Mouse (Mus musculus): ENCODE results near the gene Acat2. TPM values are rescaled to one million over a fixed set of nuclear protein-coding genes. Genes with fewer than 3 reads are reported as not detected.
A peak's percentile ranks its signal among the peaks of the same experiment; 100 is the strongest.
"Not testable (repeated sequence)": the region's sequence is repeated elsewhere in the genome, so short reads cannot be mapped to it uniquely, and the experiment has no call there.

Acat2 gene
- polyA plus RNA-seq, 1 experiment from 2014 or later: 347 TPM

DNA sequence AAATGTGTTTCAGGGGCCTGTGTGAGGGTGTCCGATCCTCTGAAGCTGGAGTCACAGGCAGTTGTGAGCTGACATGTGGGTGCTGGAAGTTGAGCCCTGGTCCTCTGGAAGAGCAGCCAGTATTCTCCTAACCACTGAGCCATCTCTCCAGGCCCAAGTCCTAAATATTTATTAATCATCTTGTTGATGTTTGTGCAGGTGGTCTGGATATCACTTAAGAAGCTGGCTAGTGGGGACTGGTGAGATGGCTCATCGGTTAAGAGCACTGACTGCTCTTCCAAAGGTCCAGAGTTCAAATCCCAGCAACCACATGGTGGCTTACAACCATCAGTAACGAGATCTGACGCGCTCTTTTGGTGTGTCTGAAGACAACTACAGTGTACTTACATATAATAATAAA lies 10.9 kb downstream of the Acat2 start:
- H3K4me1 ChIP-seq: no peaks in the 10 kb centered on the region
- no peaks in the 10 kb centered on the region for H3K9me3 ChIP-seq (replicated peaks)
- 93% methylated on average over 5 of the region's 5 CpGs for WGBS
- no peak for ATAC-seq (ENCODE audit: low FRiP score)
- H3K27ac ChIP-seq (replicated peaks): no peak overlapping the region
- H3K27me3 ChIP-seq (replicated peaks): no peaks in the 10 kb centered on the region
- no peak overlapping the region for H3K4me2 ChIP-seq
- peaks cover 69% of the 10 kb centered on the region for H3K36me3 ChIP-seq
- H3K4me3 ChIP-seq (replicated peaks): no peak overlapping the region
- no peak overlapping the region for H3K9ac ChIP-seq (replicated peaks)

DNA sequence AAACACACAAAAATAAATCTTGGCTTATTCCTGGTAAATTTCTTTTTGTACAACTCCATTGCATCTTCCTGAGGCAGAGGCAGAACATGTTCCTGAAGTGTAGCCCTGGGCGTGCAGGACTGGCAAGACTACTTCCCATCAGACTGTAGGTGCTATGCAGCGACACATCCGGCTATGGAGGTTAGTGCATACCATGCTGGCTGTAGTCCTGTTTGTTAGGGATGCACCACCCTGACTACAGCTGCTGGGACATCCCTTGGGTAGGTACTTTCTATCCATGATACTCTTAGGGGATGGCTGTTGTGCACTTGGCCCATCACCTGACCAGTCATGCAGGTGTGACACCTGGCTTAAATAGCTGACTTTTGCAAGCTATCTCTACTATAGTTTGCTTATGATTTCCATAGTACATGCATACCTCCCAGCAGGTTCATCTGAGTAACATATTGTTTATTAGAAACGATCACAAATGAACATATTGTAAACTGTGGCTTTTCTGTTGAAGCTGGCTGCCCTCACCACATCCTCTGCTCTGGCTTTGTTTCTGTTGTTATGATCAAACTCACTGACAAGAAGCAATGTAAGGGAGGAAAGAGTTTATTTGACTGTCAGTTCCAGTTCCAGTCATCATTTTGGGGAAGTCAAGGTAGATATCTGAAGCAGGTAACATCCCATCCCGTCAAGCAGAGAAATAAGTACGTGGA lies 17.9 kb downstream of the Acat2 start:
- no peaks in the 10 kb centered on the region for H3K27me3 ChIP-seq (replicated peaks)
- no peaks in the 10 kb centered on the region for H3K9me3 ChIP-seq (replicated peaks)
- no peak overlapping the region for H3K9ac ChIP-seq (replicated peaks)
- H3K4me1 ChIP-seq: peaks cover 7% of the 10 kb centered on the region
- 95% methylated on average over 6 of the region's 6 CpGs for WGBS
- ATAC-seq (ENCODE audit: low FRiP score): no peak
- H3K4me2 ChIP-seq: no peak overlapping the region
- H3K27ac ChIP-seq (replicated peaks): no peak overlapping the region
- no peak overlapping the region for H3K4me3 ChIP-seq (replicated peaks)
- H3K36me3 ChIP-seq: peaks cover 43% of the 10 kb centered on the region

DNA sequence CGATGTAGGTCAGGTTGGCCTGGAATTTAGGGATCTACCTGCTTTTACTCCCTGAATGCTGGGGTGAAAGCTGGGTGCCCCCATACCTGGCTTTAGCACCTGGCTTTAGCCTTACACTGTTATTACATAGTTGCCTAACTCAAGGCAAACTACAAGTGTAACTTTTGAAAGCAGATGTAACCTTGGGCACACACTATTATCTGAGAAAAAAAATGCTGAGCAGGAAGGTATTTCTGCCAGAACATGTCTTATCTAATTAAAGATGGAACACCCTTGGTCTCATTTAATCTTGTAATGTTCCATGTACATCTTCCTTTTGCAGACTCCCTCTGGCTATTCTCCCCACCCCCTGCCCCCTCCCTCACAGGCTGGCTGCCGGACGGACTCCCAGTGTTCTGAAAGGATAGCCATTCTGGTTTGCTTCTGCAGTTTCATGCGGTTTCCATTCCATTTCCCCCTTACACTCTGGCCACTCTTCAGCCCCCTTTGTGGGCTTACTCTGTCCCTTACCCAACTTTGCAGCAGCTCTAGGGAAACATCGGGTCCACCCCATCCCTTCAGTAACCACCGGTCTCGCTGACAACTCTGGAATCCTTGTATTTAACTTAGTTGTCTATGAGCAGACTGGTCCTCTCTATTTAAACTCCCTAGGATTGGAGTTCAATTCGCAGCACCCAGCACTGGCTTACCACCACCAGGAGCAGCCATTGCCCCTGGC lies 18.8 kb downstream of the Acat2 start:
- H3K4me3 ChIP-seq (replicated peaks): no peak overlapping the region

DNA sequence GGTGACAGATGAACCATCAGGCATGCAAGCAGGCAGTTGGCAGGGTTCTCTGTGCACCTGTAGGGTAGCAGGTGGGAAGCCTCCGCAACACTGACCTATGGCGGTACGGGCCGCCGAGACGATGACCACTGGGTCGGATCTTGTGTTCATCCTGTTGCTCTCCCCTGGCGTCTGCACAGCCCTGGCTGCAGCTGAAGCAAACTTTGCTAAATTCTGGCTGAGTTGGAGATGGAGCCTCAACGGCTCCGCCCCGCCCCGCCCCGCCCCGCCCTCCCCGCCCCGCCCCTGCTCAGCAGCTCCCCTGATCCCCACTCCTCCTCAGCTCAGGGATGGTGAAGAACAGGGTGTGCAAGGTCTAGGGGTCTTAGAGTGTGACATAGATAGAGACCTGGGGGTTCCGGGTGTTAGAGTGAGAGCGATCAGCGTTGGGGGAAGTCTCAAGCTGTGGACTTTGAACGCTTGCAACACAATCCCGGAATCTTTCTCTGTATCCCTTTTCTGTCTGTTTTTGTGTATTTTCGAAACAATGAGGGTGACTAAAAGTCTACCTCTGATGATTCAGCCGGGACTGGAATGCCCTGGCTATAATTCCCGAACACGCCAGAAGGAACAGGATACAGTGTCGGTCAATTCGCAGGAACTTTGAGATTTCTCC lies 20.3 kb downstream of the Acat2 start, which contains the start of gene Acat3:
Gene Acat3 (minus strand): TSS at position 450 of the 655 bp plus-strand sequence.
- Histone ChIP-seq H3K27ac (replicated peaks) (no peak within 1 kb of the TSS), H3K9me3 (replicated peaks) (no peaks in the 10 kb centered on the region), H3K4me3 (replicated peaks) (peak within 1 kb of the TSS; percentile 13; the same call in 1 of the 2 replicates), H3K27me3 (replicated peaks) (no peaks in the 10 kb centered on the region), H3K36me3 (peaks cover 29% of the 10 kb centered on the region), H3K9ac (replicated peaks) (no peak within 1 kb of the TSS), H3K4me2 (peak within 1 kb of the TSS; percentile 52), H3K4me1 (peaks cover 7% of the 10 kb centered on the region)
- peak; percentile 48; the same call in 1 of the 2 replicates for ATAC-seq (ENCODE audit: low FRiP score)
- 17% methylated on average over 27 of the region's 27 CpGs for WGBS

More for the DNA sequence above, 18.8 kb downstream of the Acat2 start:
- Histone ChIP-seq H3K27ac (replicated peaks) (no peak overlapping the region), H3K9me3 (replicated peaks) (no peaks in the 10 kb centered on the region), H3K27me3 (replicated peaks) (no peaks in the 10 kb centered on the region), H3K4me2 (no peak overlapping the region), H3K9ac (replicated peaks) (no peak overlapping the region), H3K4me1 (peaks cover 7% of the 10 kb centered on the region), H3K36me3 (peaks cover 41% of the 10 kb centered on the region)
- ATAC-seq (ENCODE audit: low FRiP score): no peak
- 78% methylated on average over 8 of the region's 8 CpGs for WGBS

DNA sequence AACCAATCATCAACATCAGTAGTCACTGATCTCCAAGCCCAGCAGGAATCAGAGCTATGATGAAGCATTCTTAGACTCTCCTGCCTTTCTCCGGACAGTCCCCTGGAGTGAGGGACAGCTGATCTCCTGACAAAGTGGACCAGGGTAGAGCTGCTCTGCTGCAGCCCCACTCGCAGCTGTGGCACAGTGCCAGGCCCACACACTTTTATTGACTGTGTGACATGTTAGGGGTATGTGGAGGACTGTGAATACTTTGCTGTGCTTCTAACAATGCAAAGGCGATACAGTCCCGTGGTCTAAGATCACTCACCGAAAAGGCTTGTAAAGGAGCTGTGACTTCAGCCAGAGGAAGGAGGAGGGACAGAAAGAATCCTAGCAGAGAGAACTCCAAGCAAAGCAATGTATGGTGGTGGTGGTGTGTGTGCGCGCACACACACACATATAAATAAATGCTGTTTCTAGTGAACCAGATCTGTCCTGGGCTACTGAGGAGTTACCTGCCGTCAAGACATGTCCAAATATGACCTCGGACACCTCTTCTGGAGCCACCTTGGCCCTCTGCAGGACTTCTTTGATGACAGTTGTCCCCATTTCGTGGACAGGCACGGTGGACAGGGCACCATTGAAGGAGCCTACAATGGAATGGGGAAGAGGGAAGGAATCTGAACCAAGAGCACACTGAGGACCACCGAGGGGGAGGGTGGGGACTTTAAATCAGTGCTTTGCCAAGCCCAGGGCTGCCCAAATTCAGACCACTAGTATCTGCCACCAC lies 21.0 kb downstream of the Acat2 start:
- H3K27ac ChIP-seq (replicated peaks); H3K4me1 ChIP-seq; H3K27me3 ChIP-seq (replicated peaks); H3K9me3 ChIP-seq (replicated peaks); H3K9ac ChIP-seq (replicated peaks): not testable (repeated sequence)
- Histone ChIP-seq H3K4me3 (replicated peaks) (peak overlapping the region; percentile 13; the same call in 1 of the 2 replicates), H3K36me3 (peaks cover 22% of the 10 kb centered on the region), H3K4me2 (peak overlapping the region; percentile 52)
- 45% methylated on average over 2 of the region's 12 CpGs for WGBS
- ATAC-seq (ENCODE audit: low FRiP score): peak; percentile 55

DNA sequence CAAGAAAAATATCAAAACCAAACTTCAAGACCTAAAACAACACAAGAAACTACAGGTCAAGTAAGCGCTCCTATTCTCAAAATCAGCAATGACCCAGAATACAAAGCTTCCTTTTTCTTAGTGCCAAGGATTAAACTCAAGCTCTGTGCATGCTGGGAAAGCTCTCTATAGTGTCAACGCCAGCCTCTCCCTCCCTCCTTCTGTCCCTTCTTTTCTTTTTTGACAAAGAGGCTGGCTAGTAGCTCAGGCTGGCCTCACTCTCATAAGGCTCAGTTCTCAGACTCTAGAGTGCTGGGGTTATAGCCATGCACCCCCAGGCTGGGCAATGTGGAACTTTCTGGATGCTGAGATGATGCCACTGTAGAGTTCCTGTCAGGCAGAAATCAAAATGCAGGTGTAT lies 22.5 kb downstream of the Acat2 start:
- H3K4me3 ChIP-seq (replicated peaks): no peak overlapping the region
- H3K9ac ChIP-seq (replicated peaks): no peak overlapping the region
- H3K36me3 ChIP-seq: peaks cover 12% of the 10 kb centered on the region
- H3K9me3 ChIP-seq (replicated peaks): no peaks in the 10 kb centered on the region
- H3K4me2 ChIP-seq: no peak overlapping the region
- no peak overlapping the region for H3K27ac ChIP-seq (replicated peaks)
- WGBS: 50% methylated on average over 2 of the region's 2 CpGs
- peaks cover 7% of the 10 kb centered on the region for H3K4me1 ChIP-seq
- no peaks in the 10 kb centered on the region for H3K27me3 ChIP-seq (replicated peaks)
- ATAC-seq (ENCODE audit: low FRiP score): no peak

- H3K9me3 ChIP-seq (replicated peaks): no peaks in the 10 kb centered on the region
- H3K36me3 ChIP-seq: peaks cover 6% of the 10 kb centered on the region
- no peak overlapping the region for H3K27ac ChIP-seq (replicated peaks)
- H3K9ac ChIP-seq (replicated peaks): no peak overlapping the region
- no peak overlapping the region for H3K4me3 ChIP-seq (replicated peaks)
- H3K4me2 ChIP-seq: no peak overlapping the region
- H3K4me1 ChIP-seq: peaks cover 7% of the 10 kb centered on the region
- ATAC-seq (ENCODE audit: low FRiP score): no peak
- H3K27me3 ChIP-seq (replicated peaks): no peaks in the 10 kb centered on the region
- WGBS: 87% methylated on average over 2 of the region's 2 CpGs
Observed at GRCm38 (mm10) chr17:12937412-12937970, 23.1 kb downstream of the Acat2 start.

- Histone ChIP-seq H3K9ac (replicated peaks) (no peak overlapping the region), H3K4me2 (no peak overlapping the region), H3K27ac (replicated peaks) (no peak overlapping the region), H3K27me3 (replicated peaks) (no peaks in the 10 kb centered on the region), H3K9me3 (replicated peaks) (no peaks in the 10 kb centered on the region), H3K36me3 (no peaks in the 10 kb centered on the region), H3K4me3 (replicated peaks) (no peak overlapping the region), H3K4me1 (peaks cover 7% of the 10 kb centered on the region)
- 54% methylated on average over 4 of the region's 4 CpGs for WGBS
- ATAC-seq (ENCODE audit: low FRiP score): no peak
Observed at GRCm38 (mm10) chr17:12935719-12936118, 24.8 kb downstream of the Acat2 start.

- H3K9me3 ChIP-seq (replicated peaks); H3K9ac ChIP-seq (replicated peaks); H3K27me3 ChIP-seq (replicated peaks); H3K4me1 ChIP-seq; H3K4me2 ChIP-seq; H3K27ac ChIP-seq (replicated peaks); H3K4me3 ChIP-seq (replicated peaks); ATAC-seq (ENCODE audit: low FRiP score); H3K36me3 ChIP-seq: not testable (repeated sequence)
- 92% methylated on average over 5 of the region's 5 CpGs for WGBS
Observed at GRCm38 (mm10) chr17:12931576-12931975, 29.0 kb downstream of the Acat2 start.

DNA sequence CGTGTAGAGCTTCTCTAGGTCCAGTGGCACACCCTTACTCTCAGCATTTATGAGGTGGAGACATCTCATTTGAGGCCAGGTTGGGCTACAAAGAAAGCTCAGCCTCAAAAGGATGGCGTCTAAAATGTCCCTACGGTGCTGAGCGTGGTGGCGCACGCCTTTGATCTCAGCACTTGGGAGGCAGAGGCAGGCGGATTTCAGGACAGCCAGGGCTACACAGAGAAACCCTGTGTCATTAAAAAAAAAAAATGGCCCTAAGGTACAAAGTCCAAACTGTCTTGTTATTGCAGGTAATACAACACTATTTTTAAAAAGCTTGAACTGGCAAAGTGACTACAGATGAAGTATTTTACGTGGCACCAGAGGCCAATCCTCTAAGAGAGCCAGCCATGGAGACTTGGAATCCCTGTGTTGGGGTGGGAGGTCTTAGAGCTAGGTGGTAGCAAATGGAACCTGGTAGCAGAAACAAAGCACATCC lies 34.8 kb downstream of the Acat2 start:
- no peak overlapping the region for H3K4me2 ChIP-seq
- H3K27me3 ChIP-seq (replicated peaks): no peaks in the 10 kb centered on the region
- peaks cover 52% of the 10 kb centered on the region for H3K36me3 ChIP-seq
- no peak overlapping the region for H3K4me3 ChIP-seq (replicated peaks)
- H3K4me1 ChIP-seq: no peaks in the 10 kb centered on the region
- 89% methylated on average over 8 of the region's 8 CpGs for WGBS
- no peak overlapping the region for H3K27ac ChIP-seq (replicated peaks)
- H3K9ac ChIP-seq (replicated peaks): no peak overlapping the region
- no peak for ATAC-seq (ENCODE audit: low FRiP score)
- H3K9me3 ChIP-seq (replicated peaks): no peaks in the 10 kb centered on the region

GRCm38 (mm10) chr17:12925001-12925400 lies 35.5 kb downstream of the Acat2 start:
- Histone ChIP-seq H3K4me1 (no peaks in the 10 kb centered on the region), H3K27me3 (replicated peaks) (no peaks in the 10 kb centered on the region), H3K36me3 (peaks cover 60% of the 10 kb centered on the region), H3K9ac (replicated peaks) (no peak overlapping the region), H3K27ac (replicated peaks) (no peak overlapping the region), H3K4me2 (no peak overlapping the region), H3K4me3 (replicated peaks) (no peak overlapping the region), H3K9me3 (replicated peaks) (no peaks in the 10 kb centered on the region)
- ATAC-seq (ENCODE audit: low FRiP score): no peak
- WGBS: 94% methylated on average over 3 of the region's 3 CpGs
